Mouse (Mus musculus) erythroblast, adult 5-6 weeks (primary cell): ENCODE measurements around the gene Lrmda. TPM values are rescaled to one million over a fixed set of nuclear protein-coding genes. Genes with fewer than 3 reads are reported as not detected.
A peak's percentile ranks its signal among the peaks of the same experiment; 100 is the strongest.
"Not testable (repeated sequence)": the region's sequence is repeated elsewhere in the genome, so short reads cannot be mapped to it uniquely, and the experiment has no call there.

Experiments
- ATAC-seq: replicated peaks from 2 replicates; pipeline ENCODE4 v1.8.0; 2016; ENCODE audit warnings: moderate number of reproducible peaks, mild to moderate bottlenecking, moderate TSS enrichment, inconsistent platforms; ENCODE audit not compliant: poor library complexity, low FRiP score, severe bottlenecking
- total RNA-seq, 2 experiments: library from RNA; stranded (forward) in 1 of 2; stranded (reverse) in 1 of 2; fragments of 150-400 nt in 1 of 2; fragments of 200-764, 138-1000 nt in 1 of 2; gene quantifications; 2 replicates each; pipeline versions ENCODE4 v1.2.3 to v1.2.4; 2015 to 2017; ENCODE audit warnings: low replicate concordance in 2 of 2

Gene Lrmda
- total RNA-seq, 2 experiments from 2014 or later = 1.5 to 2.1 TPM

DNA sequence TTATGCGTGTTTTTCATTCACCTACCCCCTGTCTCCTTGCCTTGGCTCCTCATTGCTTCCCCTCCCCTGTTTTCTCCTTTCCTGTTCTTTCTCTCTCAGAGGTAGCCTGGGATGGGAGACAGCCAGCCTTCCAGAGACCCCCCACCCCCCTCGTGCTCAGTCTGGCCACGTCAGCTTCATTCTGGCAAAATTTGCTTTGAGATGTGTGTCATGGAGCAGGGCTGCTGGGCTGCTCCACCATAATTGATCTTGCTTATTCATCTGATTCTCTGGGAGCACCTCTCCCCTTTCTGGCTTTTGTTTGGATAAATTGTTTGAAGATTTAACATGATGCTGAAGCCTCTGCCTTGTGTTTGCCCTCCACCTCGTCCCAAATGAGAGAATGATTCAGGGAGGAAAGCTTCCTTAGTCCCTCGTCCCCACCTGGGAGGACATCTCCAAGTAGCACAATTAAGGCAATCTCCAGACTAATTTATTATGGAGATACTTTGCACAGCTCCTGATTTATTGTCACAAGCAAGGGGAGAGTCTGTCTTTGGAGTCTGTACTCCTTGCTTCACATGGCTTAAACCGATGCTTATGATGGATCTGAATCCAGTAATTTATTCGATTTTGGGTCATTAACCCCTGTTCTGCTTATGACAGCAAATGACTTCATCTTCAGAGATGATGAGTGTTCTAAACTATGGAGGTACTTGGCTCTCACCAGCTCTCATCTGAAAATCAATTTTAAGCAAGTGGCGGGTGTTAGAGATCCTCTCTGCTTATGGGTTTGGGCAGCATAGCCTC lies 526.6 kb downstream of the Lrmda start:
- no peak for ATAC-seq

DNA sequence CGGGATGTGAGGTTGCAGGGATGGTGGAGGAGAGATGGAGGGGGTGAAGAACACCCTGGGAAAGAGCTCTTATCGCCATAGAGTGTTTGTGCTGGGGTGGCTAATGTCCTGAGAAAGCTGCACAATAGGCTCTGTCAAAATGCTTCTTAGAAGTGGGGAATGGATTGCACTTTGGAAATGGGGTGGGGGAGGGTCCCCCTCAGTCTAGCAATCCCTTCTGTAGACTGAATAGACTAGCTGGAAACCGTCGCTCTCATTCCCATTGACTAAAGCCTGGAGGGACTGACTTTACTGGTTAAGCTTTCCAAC lies 527.1 kb downstream of the Lrmda start:
- no peak for ATAC-seq

- ATAC-seq = no peak
These were observed 528.8 kb downstream of the Lrmda start for GRCm38 (mm10) chr14:22548286-22548685.

- ATAC-seq = no peak
These were observed 529.7 kb downstream of the Lrmda start for GRCm38 (mm10) chr14:22549166-22549565.

DNA sequence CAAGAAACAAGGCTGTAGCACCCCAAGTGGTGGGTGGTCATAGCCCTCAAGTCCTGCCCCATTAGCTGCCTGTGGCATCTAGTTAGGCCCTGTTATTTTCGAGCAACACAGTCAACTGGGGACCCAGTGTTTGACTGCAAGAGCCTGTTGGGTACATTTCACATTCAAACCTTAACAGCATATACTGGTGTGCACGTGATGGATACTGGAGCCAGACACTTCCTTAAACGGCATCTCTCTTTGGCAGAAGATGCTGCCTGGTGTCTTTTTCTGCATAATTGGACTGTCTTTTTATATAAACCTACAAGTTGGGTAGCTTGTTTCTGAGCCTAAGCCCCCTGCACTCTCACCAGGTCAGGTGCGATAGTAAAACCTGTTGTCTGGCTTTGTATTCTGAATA lies 532.8 kb downstream of the Lrmda start:
- no peak for ATAC-seq

DNA sequence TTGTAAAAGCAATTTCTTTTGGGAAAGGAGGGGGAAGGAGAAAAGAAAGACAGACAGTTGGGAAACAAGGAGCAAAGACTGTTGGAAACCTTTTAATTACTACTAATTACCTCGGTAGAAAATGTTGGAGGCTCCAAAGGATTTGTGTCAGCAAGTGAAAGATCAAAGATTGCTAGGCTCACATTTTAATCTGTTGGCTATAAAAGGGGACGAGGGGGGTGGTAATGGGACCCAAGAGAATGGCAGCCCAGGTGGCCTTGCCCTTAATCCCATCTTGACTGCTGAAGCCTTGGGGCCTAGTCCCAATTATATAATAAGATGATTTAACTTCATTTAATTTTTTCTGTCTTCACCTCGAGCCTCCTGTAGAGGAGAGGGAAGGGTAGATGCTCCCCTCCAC lies 533.3 kb downstream of the Lrmda start:
- ATAC-seq = no peak

DNA sequence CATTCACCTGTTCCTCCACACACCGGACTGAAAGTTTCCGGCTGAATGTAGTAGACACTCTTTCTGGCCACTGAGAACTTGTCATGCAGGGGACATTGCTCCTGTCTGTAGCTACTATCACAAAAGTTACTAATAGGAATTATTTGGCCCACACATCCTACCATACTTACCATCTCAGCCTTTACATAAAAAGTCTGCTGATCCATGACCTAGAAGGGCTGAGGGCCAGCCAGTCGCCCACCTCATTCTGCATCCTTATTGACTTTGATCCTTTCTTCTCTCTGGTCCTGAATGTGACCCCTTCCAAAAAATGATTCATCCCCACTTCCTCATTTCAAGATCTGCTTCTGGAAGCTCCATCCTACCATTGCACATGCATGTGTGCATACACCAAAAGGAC lies 534.2 kb downstream of the Lrmda start:
- no peak for ATAC-seq

DNA sequence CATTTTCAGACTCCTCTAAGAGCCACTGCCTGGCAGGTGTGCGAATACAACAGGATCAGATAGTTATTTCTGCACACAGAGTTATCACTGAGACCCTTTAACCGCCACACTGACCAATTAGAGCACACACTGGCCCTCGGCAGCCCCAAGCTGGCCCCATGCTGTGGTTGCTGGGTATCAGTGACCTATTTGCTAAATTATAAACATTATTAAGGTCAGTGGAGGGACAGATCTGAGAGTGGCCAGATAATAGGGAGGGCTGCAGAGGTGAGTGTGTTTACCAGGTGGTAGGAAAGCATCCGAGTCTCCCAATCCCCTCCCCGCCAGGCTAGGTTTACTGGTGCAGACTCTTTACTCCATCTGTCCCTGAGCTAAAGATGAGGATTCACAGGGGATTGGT lies 553.0 kb downstream of the Lrmda start:
- no peak for ATAC-seq

DNA sequence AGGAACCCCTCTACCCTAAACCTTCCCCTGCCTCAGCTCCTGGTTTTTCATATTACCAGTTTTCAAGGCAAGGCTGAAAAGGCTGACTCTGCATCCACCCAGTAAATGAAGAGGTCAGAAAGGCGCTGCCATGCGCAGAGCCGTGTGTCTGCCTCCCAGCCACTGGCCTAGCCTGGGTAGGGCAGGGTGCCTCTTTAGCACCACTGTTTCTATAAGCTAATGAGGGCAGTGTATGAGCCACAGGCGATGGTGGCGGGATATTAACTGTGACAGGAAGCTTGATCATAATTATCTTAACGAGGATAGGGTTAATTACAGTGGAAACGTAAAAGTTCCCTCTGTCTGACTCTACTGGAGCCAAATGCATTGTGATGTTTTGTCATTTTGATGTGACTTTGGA lies 554.1 kb downstream of the Lrmda start:
- no peak for ATAC-seq

- no peak for ATAC-seq
These were observed 554.5 kb downstream of the Lrmda start for GRCm38 (mm10) chr14:22574006-22574405.

GRCm38 (mm10) chr14:22576441-22576840 lies 556.9 kb downstream of the Lrmda start:
- no peak for ATAC-seq

DNA sequence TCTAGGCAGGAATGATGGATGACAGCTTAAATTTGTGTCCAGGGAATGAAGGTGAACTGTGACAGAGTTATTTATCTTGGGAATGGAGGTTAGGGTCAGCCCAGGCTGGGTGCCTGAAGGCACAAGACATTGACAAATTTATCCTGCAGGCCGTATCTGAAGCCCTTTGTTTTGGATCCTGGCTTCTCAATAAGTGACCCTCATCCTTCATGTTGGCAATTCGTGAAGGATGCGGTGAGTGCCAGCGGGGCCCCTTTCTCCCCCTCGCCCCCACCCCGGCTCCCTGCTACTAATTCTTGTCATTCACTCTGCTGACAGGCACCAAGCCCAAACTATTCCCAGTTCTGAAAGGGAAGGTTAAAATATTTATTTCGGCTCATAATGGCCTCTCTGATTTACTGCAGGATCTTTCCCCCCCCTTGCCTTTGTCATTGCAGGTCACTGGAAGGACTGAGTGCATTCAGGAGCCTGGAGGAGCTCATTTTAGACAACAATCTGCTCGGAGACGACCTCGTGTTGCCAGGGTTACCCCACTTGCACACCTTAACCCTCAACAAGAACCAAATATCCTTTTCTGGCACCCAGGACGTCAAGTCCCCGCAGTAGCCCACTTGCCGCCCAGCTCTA lies 558.0 kb downstream of the Lrmda start:
- ATAC-seq = no peak

DNA sequence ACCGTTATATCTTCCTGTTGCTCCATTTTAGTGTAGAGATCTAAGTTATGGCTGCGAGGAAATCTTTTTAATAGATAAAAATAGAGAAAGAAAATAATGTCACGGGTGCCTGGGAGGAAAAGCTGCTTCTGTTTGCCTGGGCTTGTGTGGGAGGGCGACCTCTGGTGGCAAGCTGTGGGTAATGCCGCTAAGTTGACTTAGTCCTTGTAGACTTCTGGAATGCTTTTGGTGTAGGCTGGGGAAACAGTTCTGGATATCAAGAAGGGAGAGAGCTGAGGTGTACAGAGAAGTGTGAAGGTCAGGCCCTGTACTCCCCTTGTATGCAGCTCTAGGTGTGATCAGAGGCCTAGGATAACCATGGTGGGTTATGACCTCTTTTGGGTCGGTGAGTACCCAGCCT lies 558.7 kb downstream of the Lrmda start:
- ATAC-seq = peak; percentile 69; the same call in 1 of the 2 replicates

DNA sequence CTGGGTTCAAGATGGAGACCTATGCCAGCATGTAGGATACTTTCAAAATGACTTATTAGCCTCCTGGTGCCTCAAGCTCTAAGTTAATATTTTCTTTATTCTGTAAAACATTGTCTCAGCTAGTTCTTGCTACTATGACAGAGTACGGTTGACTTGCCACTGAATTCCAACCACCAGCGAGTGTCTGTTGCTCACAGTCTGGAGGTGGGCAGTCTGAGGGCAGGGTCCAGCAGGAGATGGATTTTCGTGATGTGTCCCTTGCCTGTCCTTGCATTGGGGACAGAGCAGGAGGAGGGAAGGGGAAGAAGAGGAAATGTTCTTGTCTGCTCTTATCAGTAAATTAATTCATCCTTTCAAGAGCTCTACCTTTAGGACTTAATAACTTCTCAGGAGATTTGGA lies 559.5 kb downstream of the Lrmda start:
- ATAC-seq = no peak

DNA sequence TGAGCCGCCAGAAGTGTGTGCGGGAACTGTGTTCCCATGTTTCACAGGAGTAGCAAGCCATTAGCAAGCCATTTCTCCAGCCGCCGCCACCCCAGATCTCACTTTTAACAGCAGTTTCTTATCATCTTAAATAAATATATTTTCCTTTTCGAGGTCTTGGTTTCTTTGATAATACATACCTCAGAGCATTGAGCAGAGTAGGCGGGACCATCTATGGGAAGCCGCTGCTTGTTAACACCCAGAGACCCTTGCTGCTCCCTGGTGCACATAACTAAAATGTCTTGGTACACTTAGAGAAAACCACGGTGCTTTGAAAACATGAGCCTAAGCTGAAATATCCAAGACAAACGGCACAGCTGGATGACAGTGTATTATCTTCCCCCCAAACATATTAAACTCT lies 562.6 kb downstream of the Lrmda start:
- ATAC-seq = no peak

DNA sequence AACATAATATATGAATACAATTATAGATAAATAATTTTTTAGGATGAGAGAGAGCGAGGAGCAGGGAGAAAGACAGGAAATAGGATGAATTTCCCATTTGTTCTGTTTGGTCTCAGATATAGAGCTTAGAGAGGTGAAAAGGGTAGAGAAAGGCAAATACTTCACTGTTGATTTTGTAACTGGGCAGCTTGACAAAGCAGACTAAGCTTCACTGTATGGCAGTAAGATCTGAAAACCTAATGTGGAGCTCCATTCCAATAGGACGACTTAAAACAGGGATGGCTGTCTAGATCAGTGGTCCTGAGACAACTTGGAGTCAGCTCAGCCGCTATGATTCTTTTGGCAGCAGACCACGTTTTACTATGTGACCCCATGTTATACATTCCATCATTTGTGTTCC lies 566.8 kb downstream of the Lrmda start:
- ATAC-seq = no peak

DNA sequence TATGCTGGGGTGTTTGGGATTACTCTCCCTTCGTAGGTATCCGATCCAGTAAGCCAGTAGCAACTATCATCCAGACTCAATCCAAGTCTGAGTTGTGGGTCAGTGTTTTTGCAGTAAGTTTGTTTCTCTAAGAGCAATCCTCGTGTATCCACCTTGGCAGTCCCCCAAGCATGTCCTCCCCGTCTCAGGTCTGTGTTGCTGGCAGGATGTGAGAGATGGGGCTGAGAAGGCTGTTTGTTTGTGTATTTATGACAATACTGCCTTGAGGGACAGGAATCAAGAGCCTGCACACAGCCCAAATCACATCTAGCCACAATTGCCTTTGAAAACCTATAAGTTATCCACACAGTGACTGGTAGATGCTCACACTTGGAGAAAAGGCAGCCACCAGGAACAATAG lies 567.3 kb downstream of the Lrmda start:
- no peak for ATAC-seq

DNA sequence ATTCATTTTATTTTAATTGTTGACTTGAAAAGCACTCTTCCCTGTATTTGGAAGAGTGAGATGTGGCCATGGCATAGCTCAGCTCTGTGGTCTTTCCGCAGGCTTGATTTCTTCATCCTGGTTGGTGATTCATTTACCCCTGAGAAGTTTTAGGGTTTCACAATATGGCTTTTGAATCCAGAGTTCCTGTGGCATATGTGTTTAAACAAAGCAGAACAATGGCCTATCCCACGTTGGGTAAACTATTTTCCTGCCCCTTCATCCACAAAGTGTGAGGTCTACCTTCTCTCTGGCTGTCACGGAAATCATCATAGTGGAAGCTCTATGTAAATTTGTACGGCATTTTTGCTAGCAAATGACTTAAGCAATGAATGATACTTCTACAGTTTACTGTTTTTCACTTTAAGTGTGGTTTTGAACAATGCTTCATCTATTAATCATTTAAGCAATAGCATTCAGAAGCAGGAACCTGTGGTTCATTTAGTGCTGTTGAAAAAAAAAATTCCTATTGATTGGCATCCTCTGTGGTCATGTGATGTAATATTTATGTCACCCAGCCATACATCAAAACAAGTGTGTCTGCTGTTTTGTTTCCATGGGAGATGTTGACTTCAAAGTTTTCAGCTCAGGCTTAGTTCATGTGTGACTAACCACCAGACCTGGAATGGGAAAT lies 567.9 kb downstream of the Lrmda start:
- ATAC-seq = no peak

DNA sequence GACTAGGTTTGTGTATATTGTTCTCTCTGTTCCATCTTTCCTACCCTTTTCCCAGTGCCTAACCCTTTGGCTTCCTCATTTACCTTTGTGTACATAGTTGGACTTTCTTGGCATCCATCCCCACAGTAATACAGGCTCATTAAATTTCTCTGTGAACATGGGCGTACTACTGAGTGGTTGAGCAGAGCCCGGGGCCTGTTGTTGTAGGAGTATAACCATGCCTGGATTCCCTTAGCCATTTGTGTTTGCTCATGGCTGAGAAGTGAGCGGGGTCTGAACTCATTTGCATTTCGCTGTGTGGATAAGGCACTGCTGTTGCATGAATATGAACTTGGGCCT lies 568.4 kb downstream of the Lrmda start:
- no peak for ATAC-seq

GRCm38 (mm10) chr14:22588394-22588793 lies 568.9 kb downstream of the Lrmda start:
- not testable (repeated sequence) for ATAC-seq

GRCm38 (mm10) chr14:22589503-22590215 lies 570.1 kb downstream of the Lrmda start:
- ATAC-seq = no peak
